Mouse (Mus musculus) G1E (cell line): ENCODE measurements around the gene Gm10959. TPM values are rescaled to one million over a fixed set of nuclear protein-coding genes. Genes with fewer than 3 reads are reported as not detected.

Source experiments
- ATAC-seq: 2 replicates; pipeline ENCODE4 v1.8.0; 2016; ENCODE audit warnings: mild to moderate bottlenecking; ENCODE audit not compliant: insufficient number of reproducible peaks, poor library complexity, low FRiP score, severe bottlenecking; ENCODE audit errors: extremely low read depth
- DNase-seq: peaks from one replicate; pipeline ENCODE4 v3.0.0; 2012; ENCODE audit warnings: low spot score
- H3K27me3 ChIP-seq: 2 replicates; pipeline ENCODE4 v1.6.1; 2012; ENCODE audit warnings: mild to moderate bottlenecking, low read length, inconsistent platforms; ENCODE audit not compliant: insufficient read depth
- H3K36me3 ChIP-seq: replicated peaks from 2 replicates; pipeline ENCODE3; 2012; ENCODE audit warnings: mild to moderate bottlenecking, inconsistent platforms
- H3K4me1 ChIP-seq: 2 replicates; pipeline ENCODE4 v1.6.1; 2012; ENCODE audit warnings: low read depth, low read length, inconsistent platforms, mixed read lengths; ENCODE audit not compliant: insufficient read depth
- H3K4me3 ChIP-seq: 2 replicates; pipeline ENCODE4 v1.5.1; 2012; ENCODE audit warnings: low read depth, mild to moderate bottlenecking, inconsistent platforms, low read length, moderate library complexity, mixed read lengths
- H3K9me3 ChIP-seq: replicated peaks from 2 replicates; pipeline ENCODE4 v1.6.1; 2012; ENCODE audit warnings: inconsistent platforms
- CTCF ChIP-seq: IDR thresholded peaks from 2 replicates; pipeline ENCODE4 v1.5.1; 2012; ENCODE audit warnings: low read depth, low read length, inconsistent platforms, mixed read lengths
- GATA1 ChIP-seq: IDR thresholded peaks from 2 replicates; pipeline ENCODE4 v1.6.1; 2012; ENCODE audit warnings: borderline replicate concordance, low read length, inconsistent platforms, mixed read lengths
- GATA2 ChIP-seq: IDR thresholded peaks from 2 replicates; pipeline ENCODE4 v1.6.1; 2012; ENCODE audit warnings: low read depth, low read length, inconsistent platforms, borderline replicate concordance
- POLR2AphosphoS5 ChIP-seq: IDR thresholded peaks from 2 replicates; pipeline ENCODE4 v1.6.1; 2012; ENCODE audit warnings: low read depth, low read length, inconsistent platforms; ENCODE audit not compliant: insufficient replicate concordance
- TAL1 ChIP-seq: conservative IDR thresholded peaks from 2 replicates; pipeline ENCODE4 v1.6.1; 2012; ENCODE audit warnings: low read depth, low read length, inconsistent platforms, mixed read lengths
- polyA plus RNA-seq: library from polyadenylated mRNA; stranded (reverse); fragments of >175 nt; gene quantifications from 2 replicates; pipeline ENCODE4 v1.2.3, GENCODE M21; 2012
- total RNA-seq, 2 experiments: library from RNA; stranded (forward) in 1 of 2; stranded (reverse) in 1 of 2; fragments of 200-1000 nt in 1 of 2; fragments of >200 nt in 1 of 2; fragmentation: Nextera tagmentation in 1 of 2; gene quantifications; 2 replicates each; pipeline ENCODE4 v1.2.3; 2014 to 2017

The Gm10959 gene
- total and polyA plus RNA-seq, 3 experiments, result not detected

DNA sequence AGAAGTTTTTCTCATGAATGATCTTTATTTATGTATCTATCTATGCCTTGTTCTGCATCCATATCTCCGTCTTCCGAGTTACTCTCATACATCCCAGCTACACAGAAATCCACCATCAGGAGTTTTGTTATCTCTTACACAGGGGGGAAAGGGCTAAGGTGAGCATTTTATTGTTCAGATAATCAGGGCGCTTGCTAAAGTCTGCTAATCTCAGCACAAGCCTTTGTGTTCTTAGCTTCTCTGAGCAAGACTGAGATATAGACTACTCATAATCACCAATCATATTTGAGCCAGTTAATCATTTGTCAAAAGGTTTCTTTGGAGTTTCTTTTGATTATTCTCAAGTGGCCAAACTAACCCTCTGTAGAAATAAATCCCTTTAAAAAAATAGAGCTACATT is 41.6 kb downstream of the Gm10959 start:
- DNase-seq (no peak), ATAC-seq (no peak)
- Histone ChIP-seq H3K4me1 (no peaks in the 10 kb centered on the region), H3K27me3 (no peaks in the 10 kb centered on the region), H3K9me3 (no peaks in the 10 kb centered on the region), H3K36me3 (no peaks in the 10 kb centered on the region), H3K4me3 (no peak overlapping the region)
- no peak for TF ChIP-seq CTCF

DNA sequence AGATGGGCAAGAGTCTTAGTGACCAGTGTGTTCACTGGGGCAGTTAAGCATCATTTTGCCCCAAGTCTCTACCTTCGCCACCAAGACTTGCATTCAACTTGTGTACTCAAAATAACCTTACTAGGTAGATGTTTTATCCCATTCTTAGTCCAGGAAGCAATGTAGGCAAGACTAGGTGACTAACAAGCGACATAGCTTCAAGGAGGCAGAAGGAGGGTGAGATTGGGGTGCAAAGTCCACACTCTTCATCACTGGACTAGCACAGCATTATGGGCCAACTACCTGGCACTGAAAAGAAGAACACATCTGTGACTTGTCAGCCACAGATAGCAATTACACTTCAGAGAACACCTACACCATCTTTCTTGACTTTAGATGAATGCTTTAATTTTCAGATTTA is 42.3 kb downstream of the Gm10959 start:
- no peak for DNase-seq
- ATAC-seq, result no peak
- Histone ChIP-seq H3K36me3 (no peaks in the 10 kb centered on the region), H3K4me3 (no peak overlapping the region), H3K9me3 (no peaks in the 10 kb centered on the region), H3K27me3 (no peaks in the 10 kb centered on the region), H3K4me1 (no peaks in the 10 kb centered on the region)
- TF ChIP-seq GATA2 (no peak), GATA1 (no peak), POLR2AphosphoS5 (no peak), CTCF (no peak), TAL1 (no peak)

DNA sequence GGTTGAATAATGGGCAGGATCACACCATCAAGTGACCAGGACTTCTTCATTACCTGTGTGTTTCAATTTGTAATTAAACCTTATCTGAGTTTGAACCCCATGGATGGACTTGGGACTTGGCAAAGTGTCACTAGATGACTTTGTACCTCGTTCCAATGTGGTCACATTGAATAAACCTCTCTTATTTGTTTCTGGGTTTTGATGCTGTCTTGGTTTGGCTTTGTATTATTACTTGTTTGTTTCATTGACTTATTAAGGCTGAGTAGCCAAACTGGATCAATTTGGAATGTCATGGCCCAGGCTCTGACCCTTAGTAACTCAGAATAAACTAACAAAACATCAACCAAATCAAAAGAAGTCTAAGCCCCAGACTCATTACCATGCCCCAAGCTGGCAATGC is 47.6 kb downstream of the Gm10959 start:
- TF ChIP-seq TAL1 (no peak), GATA2 (no peak), CTCF (no peak), GATA1 (no peak), POLR2AphosphoS5 (no peak)
- ATAC-seq (no peak), DNase-seq (no peak)

DNA sequence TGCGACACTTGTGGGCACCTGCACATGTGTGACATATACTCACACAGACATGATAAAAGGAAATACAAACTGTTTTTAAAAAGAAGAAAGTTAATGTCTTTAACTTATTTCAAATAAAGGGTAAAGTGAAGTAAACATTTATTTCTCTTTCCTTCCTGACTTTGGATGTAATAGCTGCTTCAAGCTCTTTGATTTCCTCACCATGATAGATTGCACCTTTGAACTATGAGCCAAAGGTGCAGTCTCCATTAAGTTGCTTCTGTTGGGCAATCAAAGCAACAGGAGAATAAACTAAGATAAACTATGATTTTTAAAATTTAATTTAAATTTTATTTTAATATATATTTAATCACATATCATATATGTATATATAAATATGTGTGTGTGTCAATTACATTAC is 50.9 kb downstream of the Gm10959 start:
- Histone ChIP-seq H3K4me3 (no peak overlapping the region), H3K27me3 (no peaks in the 10 kb centered on the region), H3K4me1 (no peaks in the 10 kb centered on the region), H3K9me3 (no peaks in the 10 kb centered on the region), H3K36me3 (no peaks in the 10 kb centered on the region)
- TF ChIP-seq TAL1 (no peak), GATA2 (no peak), GATA1 (no peak), CTCF (no peak), POLR2AphosphoS5 (no peak)
- ATAC-seq (no peak), DNase-seq (no peak)

More for the DNA sequence above, 47.6 kb downstream of the Gm10959 start:
- no peaks in the 10 kb centered on the region for H3K27me3 ChIP-seq
- no peaks in the 10 kb centered on the region for H3K36me3 ChIP-seq
- H3K4me1 ChIP-seq, result no peaks in the 10 kb centered on the region
- no peak overlapping the region for H3K4me3 ChIP-seq
- no peaks in the 10 kb centered on the region for H3K9me3 ChIP-seq

DNA sequence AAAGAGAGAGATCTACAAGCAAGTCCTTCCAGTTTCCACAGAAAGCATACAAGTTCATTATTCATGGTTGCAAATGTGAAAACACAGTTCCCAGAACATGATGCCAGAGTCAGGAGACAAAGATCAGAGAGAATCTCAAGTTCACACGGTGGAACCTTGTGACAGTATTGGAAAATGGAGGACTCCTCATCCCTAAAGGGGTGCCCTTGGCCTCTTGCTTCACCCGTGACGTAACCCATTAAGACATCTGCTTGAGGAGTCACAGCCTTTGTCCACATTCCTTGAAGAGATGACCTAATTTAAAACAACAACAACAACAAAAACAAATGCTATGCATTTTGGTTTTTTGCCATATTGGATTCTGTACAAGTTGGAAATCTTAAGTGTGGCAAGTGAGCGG is 54.1 kb downstream of the Gm10959 start:
- no peak for ATAC-seq
- H3K4me1 ChIP-seq, result no peaks in the 10 kb centered on the region
- no peaks in the 10 kb centered on the region for H3K9me3 ChIP-seq
- no peak for DNase-seq
- no peaks in the 10 kb centered on the region for H3K27me3 ChIP-seq
- no peak overlapping the region for H3K4me3 ChIP-seq
- TF ChIP-seq TAL1 (no peak), GATA2 (no peak), CTCF (no peak), GATA1 (no peak), POLR2AphosphoS5 (no peak)
- no peaks in the 10 kb centered on the region for H3K36me3 ChIP-seq

Other genes starting within 250 kb of the Gm10959 start
- not detected in 2 replicates for gene Pde5a, start 190.4 kb downstream of the Gm10959 start, total RNA-seq (2014; fragmentation: Nextera tagmentation)
- gene Pde5a, start 190.4 kb downstream of the Gm10959 start, total RNA-seq (2017), result 0.06 and 0.22 TPM in 2 replicates
- not detected in 2 replicates for gene Pde5a, start 190.4 kb downstream of the Gm10959 start, polyA plus RNA-seq
- gene Fabp2, start 24.3 kb downstream of the Gm10959 start, total RNA-seq (2014; fragmentation: Nextera tagmentation), result not detected in 2 replicates
- not detected in 2 replicates for gene Fabp2, start 24.3 kb downstream of the Gm10959 start, total RNA-seq (2017)
- not detected in 2 replicates for gene Fabp2, start 24.3 kb downstream of the Gm10959 start, polyA plus RNA-seq
- gene 1810037I17Rik, start 4.8 kb upstream of the Gm10959 start, total RNA-seq (2014; fragmentation: Nextera tagmentation), result 120 TPM in 2 replicates
- gene 1810037I17Rik, start 4.8 kb upstream of the Gm10959 start, total RNA-seq (2017), result 93.4 and 95.4 TPM in 2 replicates
- gene 1810037I17Rik, start 4.8 kb upstream of the Gm10959 start, polyA plus RNA-seq, result 52.0 and 52.5 TPM in 2 replicates
- gene Usp53, start 65.2 kb upstream of the Gm10959 start, total RNA-seq (2014; fragmentation: Nextera tagmentation), result 13.6 and 18.0 TPM in 2 replicates
- 8.0 and 9.6 TPM in 2 replicates for gene Usp53, start 65.2 kb upstream of the Gm10959 start, total RNA-seq (2017)
- 0.25 and 0.46 TPM in 2 replicates for gene Usp53, start 65.2 kb upstream of the Gm10959 start, polyA plus RNA-seq
- not detected in 2 replicates for gene Myoz2, start 115.7 kb upstream of the Gm10959 start, total RNA-seq (2014; fragmentation: Nextera tagmentation)
- 0.12 and 0.22 TPM in 2 replicates for gene Myoz2, start 115.7 kb upstream of the Gm10959 start, total RNA-seq (2017)
- gene Myoz2, start 115.7 kb upstream of the Gm10959 start, polyA plus RNA-seq, result not detected in 2 replicates